Mouse (Mus musculus) forebrain, embryonic 11.5 days (tissue): ENCODE results near the gene Cuedc1. TPM values are rescaled to one million over a fixed set of nuclear protein-coding genes. Genes with fewer than 3 reads are reported as not detected.

Experiments
- ATAC-seq: fragments of 200-750 bp; cut with Nextera tagmentation; replicated peaks from 2 replicates; pipeline ENCODE4 v1.8.0; 2017; ENCODE audit warnings: moderate TSS enrichment; ENCODE audit not compliant: low FRiP score
- DNase-seq: peaks from one replicate; pipeline ENCODE4 v3.0.0-alpha.2; 2017; ENCODE audit warnings: low spot score
- H3K27ac ChIP-seq: fragments of 300-500 bp; sonication (generic); 2 replicates; pipeline ENCODE4 v1.5.1; 2014; ENCODE audit warnings: low read depth, low read length
- H3K27me3 ChIP-seq: fragments of 300-500 bp; sonication (generic); 2 replicates; pipeline ENCODE4 v1.6.1; 2014; ENCODE audit warnings: mild to moderate bottlenecking, low read length, mixed read lengths; ENCODE audit not compliant: control insufficient read depth, insufficient read depth
- H3K36me3 ChIP-seq: fragments of 300-500 bp; sonication (generic); 2 replicates; pipeline ENCODE4 v1.6.1; 2014; ENCODE audit warnings: mild to moderate bottlenecking, low read length, moderate library complexity, mixed read lengths; ENCODE audit not compliant: control insufficient read depth, insufficient read depth
- H3K4me1 ChIP-seq: fragments of 300-500 bp; sonication (generic); replicated peaks from 2 replicates; pipeline ENCODE4 v1.6.1; 2014; ENCODE audit warnings: low read length, mixed read lengths; ENCODE audit not compliant: control insufficient read depth, insufficient read depth
- H3K4me2 ChIP-seq: fragments of 300-500 bp; sonication (generic); 2 replicates; pipeline ENCODE4 v1.6.1; 2014; ENCODE audit warnings: low read depth, mild to moderate bottlenecking, low read length, moderate library complexity, mixed read lengths; ENCODE audit not compliant: severe bottlenecking
- H3K4me3 ChIP-seq: fragments of 300-500 bp; sonication (generic); 2 replicates; pipeline ENCODE4 v1.5.1; 2014; ENCODE audit warnings: low read depth, low read length
- H3K9ac ChIP-seq: fragments of 300-500 bp; sonication (generic); 2 replicates; pipeline ENCODE4 v1.6.1; 2014; ENCODE audit warnings: low read length
- H3K9me3 ChIP-seq: fragments of 300-500 bp; sonication (generic); 2 replicates; pipeline ENCODE4 v1.6.1; 2016; ENCODE audit warnings: low read length, mixed read lengths; ENCODE audit not compliant: control insufficient read depth
- WGBS: fragments of 180-500 bp; shearing (Covaris S2); extraction: QIAGEN DNeasy Blood & Tissue Kit; methylation state at CpG from one replicate; pipeline ENCODE4 v1.1.7; 2014; 5-methylcytosine and 5-hydroxymethylcytosine counted together
- polyA plus RNA-seq: library from polyadenylated mRNA; unstranded; fragments of >200 nt; fragmentation: Nextera tagmentation; extraction: Ambion mirVana; gene quantifications from 2 replicates; pipeline ENCODE4 v1.2.1, GENCODE M21; 2014

Gene Cuedc1
- polyA plus RNA-seq, 1 experiment from 2014 or later = 26.2 TPM

- H3K4me2 ChIP-seq = 0 out of 2 replicates have a peak overlapping the region, but pooled peaks have one; percentile 5
- 2% methylated on average over 10 of the region's 10 CpGs for WGBS
Measured at GRCm38 (mm10) chr11:88240736-88241353, 143.0 kb downstream of the Cuedc1 start.

DNA sequence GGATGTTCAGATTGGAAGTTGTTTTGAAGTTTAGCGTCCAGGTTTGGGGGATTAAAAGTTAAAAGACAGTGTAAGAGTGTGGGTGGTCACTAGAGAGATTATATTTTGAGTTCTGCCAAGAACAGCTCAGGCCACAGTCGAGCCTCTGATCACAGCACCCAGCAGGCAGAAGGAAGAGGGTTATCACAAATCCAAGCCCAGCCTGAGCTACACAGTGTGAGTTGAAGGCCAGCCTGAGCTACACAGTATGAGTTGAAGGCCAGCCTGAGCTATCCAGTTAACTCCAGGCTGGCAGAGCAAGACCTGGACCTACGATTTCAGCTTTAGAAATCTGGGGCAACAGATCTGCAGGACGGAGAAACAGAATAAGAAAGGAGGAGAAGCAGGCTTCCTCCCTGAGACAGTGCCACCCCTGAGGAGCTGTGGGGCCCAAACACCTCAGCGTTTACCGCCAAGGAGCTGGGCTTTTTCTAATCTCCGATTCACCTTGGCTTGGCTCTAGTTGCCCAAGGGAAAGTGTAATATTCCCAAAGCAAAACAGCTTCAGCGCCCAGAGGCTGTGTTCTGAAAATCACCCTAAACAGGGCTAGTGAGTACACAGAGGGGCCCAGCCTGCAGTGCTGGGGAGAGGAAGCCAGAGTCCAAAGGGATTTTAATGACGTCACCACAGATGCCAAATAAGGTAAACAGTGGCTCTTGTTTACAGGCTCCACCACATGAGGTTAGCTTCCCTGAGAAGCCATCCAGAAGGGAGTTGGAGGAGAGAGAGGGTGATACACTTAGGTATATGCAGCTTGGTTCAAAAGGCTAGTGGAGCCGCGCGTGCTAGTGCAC is 143.8 kb downstream of the Cuedc1 start:
- WGBS = 28% methylated on average over 12 of the region's 12 CpGs
- H3K27me3 ChIP-seq = peaks cover 5% of the 10 kb centered on the region; the same call in 1 of the 2 replicates
- DNase-seq = peak; percentile 58
- peak; percentile 47 for ATAC-seq
- H3K36me3 ChIP-seq = no peaks in the 10 kb centered on the region
- no peak overlapping the region for H3K4me3 ChIP-seq
- no peak overlapping the region for H3K4me2 ChIP-seq
- peak overlapping the region; percentile 60 for H3K27ac ChIP-seq
- H3K9me3 ChIP-seq = no peaks in the 10 kb centered on the region
- H3K4me1 ChIP-seq = peaks cover 12% of the 10 kb centered on the region
- H3K9ac ChIP-seq = peak overlapping the region; percentile 32

More at GRCm38 (mm10) chr11:88240736-88241353, 143.0 kb downstream of the Cuedc1 start:
- DNase-seq = peak; percentile 90
- Histone ChIP-seq H3K27ac (peak overlapping the region; percentile 60), H3K9me3 (no peaks in the 10 kb centered on the region), H3K27me3 (peaks cover 6% of the 10 kb centered on the region; the same call in 1 of the 2 replicates), H3K4me1 (peaks cover 17% of the 10 kb centered on the region), H3K9ac (no peak overlapping the region), H3K36me3 (no peaks in the 10 kb centered on the region), H3K4me3 (no peak overlapping the region)
- ATAC-seq = peak; percentile 88

Other genes starting within 250 kb of the Cuedc1 start
- 15.6 and 17.2 TPM in 2 replicates for gene Mks1, start 244.8 kb upstream of the Cuedc1 start, polyA plus RNA-seq
- 0.07 TPM in 1 of 2 replicates, not detected in the other for gene Epx, start 222.5 kb upstream of the Cuedc1 start, polyA plus RNA-seq
- gene Olfr462, start 205.8 kb upstream of the Cuedc1 start, polyA plus RNA-seq = not detected in 2 replicates
- gene Olfr463, start 200.7 kb upstream of the Cuedc1 start, polyA plus RNA-seq = not detected in 2 replicates
- not detected in 2 replicates for gene Olfr464, start 177.1 kb upstream of the Cuedc1 start, polyA plus RNA-seq
- 19.1 and 21.3 TPM in 2 replicates for gene Dynll2, start 110.5 kb upstream of the Cuedc1 start, polyA plus RNA-seq
- gene Srsf1, start 50.7 kb upstream of the Cuedc1 start, polyA plus RNA-seq = 559 and 563 TPM in 2 replicates
- gene Vezf1, start 29.8 kb upstream of the Cuedc1 start, polyA plus RNA-seq = 84.8 and 87.7 TPM in 2 replicates
- gene Mrps23, start 106.3 kb downstream of the Cuedc1 start, polyA plus RNA-seq = 70.8 and 71.7 TPM in 2 replicates
- 0.23 and 0.94 TPM in 2 replicates for gene Ccdc182, start 196.0 kb downstream of the Cuedc1 start, polyA plus RNA-seq